Mouse (Mus musculus) embryonic facial prominence, embryonic 14.5 days (tissue): ENCODE measurements at regions not wholly inside any gene's neighbourhood (a gene's known extent, or its start where the extent isn't known, plus 50 kb on each side); places are given as distances from the start of the nearest gene placed in this dataset.
"Not testable (repeated sequence)": the region's sequence is repeated elsewhere in the genome, so short reads cannot be mapped to it uniquely, and the experiment has no call there.

Source experiments
- ATAC-seq: fragments of 200-750 bp; cut with Nextera tagmentation; 2 replicates; pipeline ENCODE4 v1.8.0; 2017; ENCODE audit warnings: low read depth, moderate number of reproducible peaks, moderate TSS enrichment
- DNase-seq: peaks from one replicate; pipeline ENCODE4 v3.0.0-alpha.2; 2015; ENCODE audit warnings: low spot score
- H3K27ac ChIP-seq: fragments of 300-500 bp; sonication (generic); replicated peaks from 2 replicates; pipeline ENCODE4 v1.5.1; 2014; ENCODE audit warnings: low read depth, mild to moderate bottlenecking, low read length, moderate library complexity
- H3K27me3 ChIP-seq: fragments of 300-500 bp; sonication (generic); replicated peaks from 2 replicates; pipeline ENCODE4 v1.6.1; 2014; ENCODE audit warnings: low read length; ENCODE audit not compliant: control insufficient read depth, insufficient read depth
- H3K36me3 ChIP-seq: fragments of 300-500 bp; sonication (generic); 2 replicates; pipeline ENCODE4 v1.6.1; 2014; ENCODE audit warnings: low read length, mixed read lengths; ENCODE audit not compliant: control insufficient read depth, insufficient read depth
- H3K4me1 ChIP-seq: fragments of 300-500 bp; sonication (generic); 2 replicates; pipeline ENCODE4 v1.6.1; 2014; ENCODE audit warnings: antibody characterized with exemption, low read length; ENCODE audit not compliant: control insufficient read depth, insufficient read depth
- H3K4me2 ChIP-seq: fragments of 300-500 bp; sonication (generic); 2 replicates; pipeline ENCODE4 v1.6.1; 2014; ENCODE audit warnings: low read depth, mild to moderate bottlenecking, low read length, moderate library complexity, mixed read lengths
- H3K4me3 ChIP-seq: fragments of 300-500 bp; sonication (generic); 2 replicates; pipeline ENCODE4 v1.5.1; 2014; ENCODE audit warnings: low read depth, mild to moderate bottlenecking, low read length
- H3K9ac ChIP-seq: fragments of 300-500 bp; sonication (generic); 2 replicates; pipeline ENCODE4 v1.6.1; 2014; ENCODE audit warnings: low read depth, mild to moderate bottlenecking, low read length, moderate library complexity, mixed read lengths
- H3K9me3 ChIP-seq: fragments of 300-500 bp; sonication (generic); 2 replicates; pipeline ENCODE4 v1.6.1; 2016; ENCODE audit warnings: low read length; ENCODE audit not compliant: control insufficient read depth
- WGBS: fragments of 180-500 bp; shearing (Covaris S2); extraction: QIAGEN DNeasy Blood & Tissue Kit; methylation state at CpG from one replicate; pipeline ENCODE4 v1.1.7; 2014; 5-methylcytosine and 5-hydroxymethylcytosine counted together

GRCm38 (mm10) chr6:22657401-22657800 is 217.9 kb upstream of the Ptprz1 start:
- not testable (repeated sequence) for H3K4me3 ChIP-seq, H3K9me3 ChIP-seq, H3K4me1 ChIP-seq, H3K27ac ChIP-seq, H3K4me2 ChIP-seq, H3K27me3 ChIP-seq, DNase-seq, ATAC-seq, H3K9ac ChIP-seq, H3K36me3 ChIP-seq
- WGBS = 93% methylated on average over 14 of the region's 15 CpGs

- H3K4me3 ChIP-seq = no peak overlapping the region
- no peaks in the 10 kb centered on the region for H3K36me3 ChIP-seq
- no peak for DNase-seq
- H3K27me3 ChIP-seq = no peaks in the 10 kb centered on the region
- no peaks in the 10 kb centered on the region for H3K9me3 ChIP-seq
- no peak overlapping the region for H3K27ac ChIP-seq
- no peaks in the 10 kb centered on the region for H3K4me1 ChIP-seq
- ATAC-seq = no peak
- no peak overlapping the region for H3K9ac ChIP-seq
- no peak overlapping the region for H3K4me2 ChIP-seq
These were observed 235.2 kb upstream of the Ptprz1 start for GRCm38 (mm10) chr6:22640100-22640499.

- 87% methylated on average over 3 of the region's 3 CpGs for WGBS
These were observed 240.2 kb upstream of the Ptprz1 start for GRCm38 (mm10) chr6:22635141-22635540.

GRCm38 (mm10) chr6:22634740-22635139 is 240.6 kb upstream of the Ptprz1 start:
- Histone ChIP-seq H3K4me1 (no peaks in the 10 kb centered on the region), H3K9me3 (no peaks in the 10 kb centered on the region), H3K4me3 (no peak overlapping the region), H3K9ac (no peak overlapping the region), H3K27me3 (no peaks in the 10 kb centered on the region), H3K4me2 (no peak overlapping the region), H3K36me3 (no peaks in the 10 kb centered on the region), H3K27ac (no peak overlapping the region)
- no peak for DNase-seq
- 85% methylated on average over 5 of the region's 5 CpGs for WGBS
- no peak for ATAC-seq

More at GRCm38 (mm10) chr6:22635141-22635540, 240.2 kb upstream of the Ptprz1 start:
- H3K27ac ChIP-seq = no peak overlapping the region
- H3K4me2 ChIP-seq = no peak overlapping the region
- ATAC-seq = no peak
- H3K4me1 ChIP-seq = no peaks in the 10 kb centered on the region
- no peak for DNase-seq
- no peaks in the 10 kb centered on the region for H3K9me3 ChIP-seq
- H3K36me3 ChIP-seq = no peaks in the 10 kb centered on the region
- no peak overlapping the region for H3K4me3 ChIP-seq
- H3K9ac ChIP-seq = no peak overlapping the region
- no peaks in the 10 kb centered on the region for H3K27me3 ChIP-seq

GRCm38 (mm10) chr6:22591592-22591991 is 235.5 kb upstream of the Fam3c start:
- DNase-seq (no peak), ATAC-seq (no peak)
- Histone ChIP-seq H3K27me3 (no peaks in the 10 kb centered on the region), H3K27ac (no peak overlapping the region), H3K4me2 (no peak overlapping the region), H3K4me3 (no peak overlapping the region), H3K36me3 (no peaks in the 10 kb centered on the region), H3K4me1 (no peaks in the 10 kb centered on the region), H3K9ac (no peak overlapping the region), H3K9me3 (no peaks in the 10 kb centered on the region)
- WGBS = 72% methylated on average over 5 of the region's 5 CpGs

GRCm38 (mm10) chr6:22584851-22585250 is 228.8 kb upstream of the Fam3c start:
- no peaks in the 10 kb centered on the region for H3K9me3 ChIP-seq
- H3K4me2 ChIP-seq = no peak overlapping the region
- H3K9ac ChIP-seq = no peak overlapping the region
- H3K4me1 ChIP-seq = no peaks in the 10 kb centered on the region
- H3K36me3 ChIP-seq = no peaks in the 10 kb centered on the region
- no peak overlapping the region for H3K4me3 ChIP-seq
- WGBS = 64% methylated on average over 4 of the region's 4 CpGs
- no peak overlapping the region for H3K27ac ChIP-seq
- DNase-seq (no peak), ATAC-seq (no peak)
- no peaks in the 10 kb centered on the region for H3K27me3 ChIP-seq

GRCm38 (mm10) chr6:22572925-22573324 is 216.9 kb upstream of the Fam3c start:
- H3K27ac ChIP-seq = no peak overlapping the region
- ATAC-seq (no peak), DNase-seq (no peak)
- no peaks in the 10 kb centered on the region for H3K36me3 ChIP-seq
- no peak overlapping the region for H3K4me3 ChIP-seq
- no peaks in the 10 kb centered on the region for H3K4me1 ChIP-seq
- no peaks in the 10 kb centered on the region for H3K27me3 ChIP-seq
- 52% methylated on average over 1 of the region's 1 CpGs for WGBS
- no peaks in the 10 kb centered on the region for H3K9me3 ChIP-seq
- H3K4me2 ChIP-seq = no peak overlapping the region
- H3K9ac ChIP-seq = no peak overlapping the region

- 77% methylated on average over 9 of the region's 9 CpGs for WGBS
- no peak overlapping the region for H3K9ac ChIP-seq
These were observed 211.8 kb upstream of the Fam3c start for GRCm38 (mm10) chr6:22567891-22568290.

GRCm38 (mm10) chr6:22548296-22549245 is 192.5 kb upstream of the Fam3c start:
- Histone ChIP-seq H3K4me2 (no peak overlapping the region), H3K36me3 (no peaks in the 10 kb centered on the region), H3K27me3 (no peaks in the 10 kb centered on the region), H3K4me1 (no peaks in the 10 kb centered on the region), H3K27ac (no peak overlapping the region), H3K9me3 (no peaks in the 10 kb centered on the region), H3K4me3 (no peak overlapping the region), H3K9ac (no peak overlapping the region)
- 81% methylated on average over 13 of the region's 13 CpGs for WGBS
- no peak for ATAC-seq
- DNase-seq = no peak

More at GRCm38 (mm10) chr6:22567891-22568290, 211.8 kb upstream of the Fam3c start:
- DNase-seq = no peak
- H3K4me2 ChIP-seq = no peak overlapping the region
- H3K27ac ChIP-seq = no peak overlapping the region
- H3K36me3 ChIP-seq = no peaks in the 10 kb centered on the region
- no peaks in the 10 kb centered on the region for H3K9me3 ChIP-seq
- no peaks in the 10 kb centered on the region for H3K27me3 ChIP-seq
- H3K4me3 ChIP-seq = no peak overlapping the region
- no peak for ATAC-seq
- H3K4me1 ChIP-seq = no peaks in the 10 kb centered on the region
